In genomic region chr3:91344618-91345017, GRCm38 (mm10) we compare ENCODE assay signal across 15 mouse cellular contexts.
"Had no signal": no experiment of that assay in that cellular context is flagged by ENCODE, and none has a peak within 500 bp of the region (broad histone marks: within the 10 kb centered on the region; RNA-seq: fewer than 3 reads in every experiment).

No protein-coding gene starts in this region.

- DNase-seq: cerebellum, adult 9-10 months; cerebellum, adult 9-11 months; cerebellum, postnatal 10 days; cerebellum, postnatal 14 days; cerebellum, postnatal 25 days; embryo, embryonic 11 days; forebrain, postnatal 0 days; gastrocnemius, adult 2 months; gastrocnemius, postnatal 10 days; gastrocnemius, postnatal 14 days; gastrocnemius, postnatal 25 days; gastrocnemius, postnatal 36 days; heart, adult 11 months; heart, adult 18-20 months; heart, adult 2 months had no signal
